In the genomic region with DNA sequence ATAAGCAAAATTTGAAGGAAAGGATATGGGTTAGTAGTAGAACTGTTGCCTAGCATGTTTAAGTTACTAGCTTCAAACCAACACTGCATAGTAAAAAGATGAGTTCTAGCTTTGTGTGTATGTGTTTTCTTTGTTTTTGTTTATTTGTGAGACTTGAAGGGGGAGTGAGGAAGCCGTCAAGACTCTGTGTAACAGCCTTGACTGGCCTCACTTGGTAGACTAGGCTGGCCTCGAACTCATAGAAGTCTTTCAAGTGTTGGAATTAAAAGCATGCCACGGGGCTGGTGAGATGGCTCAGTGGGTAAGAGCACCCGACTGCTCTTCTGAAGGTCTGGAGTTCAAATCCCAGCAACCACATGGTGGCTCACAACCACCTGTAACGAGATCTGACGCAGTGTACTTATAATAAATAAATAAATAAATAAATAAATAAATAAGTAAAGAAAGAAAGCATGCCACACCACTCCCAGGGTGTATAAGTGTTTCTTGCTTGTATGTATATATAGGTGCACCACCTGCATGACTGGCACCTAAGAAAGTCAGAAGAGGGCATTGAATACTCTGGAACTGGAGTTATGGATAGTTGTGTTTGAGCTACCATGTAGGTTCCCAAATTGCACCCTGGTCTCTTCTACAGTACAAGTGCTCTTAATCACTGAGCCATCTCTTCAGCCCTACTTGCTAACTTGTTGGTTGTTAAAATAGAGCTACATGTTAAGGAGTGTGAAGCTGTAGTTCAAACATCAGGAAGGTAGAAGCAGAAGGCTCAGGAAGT, we compare ENCODE assay signal across 8 mouse cellular contexts. TPM values are rescaled to one million over a fixed set of nuclear protein-coding genes. Genes with fewer than 3 reads are reported as not detected.
DNase-seq lines count a peak whose midpoint lies in the region; ATAC-seq and TF ChIP-seq lines count a peak whose summit lies in the region.

No protein-coding gene starts in this region.

- DNase-seq in gastrocnemius, adult 2 months = no peak
- no peak for DNase-seq in gastrocnemius, adult 8-10 months (ENCODE audit: low spot score in 2 of 2)
- peak; percentile 40 for DNase-seq in thymus, postnatal 0 days (ENCODE audit: low spot score)
- DNase-seq in thymus, postnatal 4 days = no peak
- DNase-seq in liver, embryonic 13.5 days = no peak
- DNase-seq in urinary bladder, postnatal 4 days (ENCODE audit: low spot score in 2 of 2) = no peak
- DNase-seq in layer of hippocampus, adult 18-20 months (ENCODE audit: low spot score in 2 of 2) = no peak
- no peak for DNase-seq in frontal cortex, adult 2 months (ENCODE audit: extremely low spot score in 1 of 2, low spot score in 1 of 2)

- H3K27me3 ChIP-seq in liver, embryonic 13.5 days = no peaks in the 10 kb centered on the region

- H3K4me3 ChIP-seq in gastrocnemius, adult 2 months = no peak overlapping the region
- no peak overlapping the region for H3K4me3 ChIP-seq in liver, embryonic 13.5 days (replicated peaks)

- no peak for ATAC-seq in liver, embryonic 13.5 days (ENCODE audit: low read depth)

- peaks cover 52% of the 10 kb centered on the region for H3K4me1 ChIP-seq in liver, embryonic 13.5 days (replicated peaks)

- intact Hi-C loops in gastrocnemius, adult 2 months (cut with DNase I) = loop anchor here (5.0 to 10.0 kb wide), 2 partner anchors 169 to 621 kb away; partner anchors contain the start of genes Mtmr4 and Srsf1

- WGBS in liver, embryonic 13.5 days (ENCODE audit: insufficient replicate concordance) = 39% methylated on average over 6 of the region's 6 CpGs

- peak overlapping the region; percentile 97 for H3K27ac ChIP-seq in gastrocnemius, adult 2 months
- H3K27ac ChIP-seq in liver, embryonic 13.5 days = peak overlapping the region; percentile 74

- no peaks in the 10 kb centered on the region for H3K36me3 ChIP-seq in liver, embryonic 13.5 days

- H3K4me2 ChIP-seq in liver, embryonic 13.5 days = no peak overlapping the region

- no peaks in the 10 kb centered on the region for H3K9me3 ChIP-seq in liver, embryonic 13.5 days (replicated peaks)

- H3K9ac ChIP-seq in liver, embryonic 13.5 days = peak overlapping the region; percentile 41

- no peak for TF ChIP-seq CTCF in gastrocnemius, adult 2 months (IDR thresholded peaks at IDR 0.05)

RNA-seq across cellular contexts. Expression of gene Tex14, which starts 18.9 kb away (rescaled TPM):
- not detected for total RNA-seq in gastrocnemius, adult 2 months (2021)
- not detected for total RNA-seq in gastrocnemius, adult 8-10 months (2022)
- polyA plus RNA-seq in thymus, postnatal 0 days (2015; fragmentation: Nextera tagmentation; extraction: Ambion mirVana) = 0.53 and 0.62 TPM in 2 replicates
- 0.10 and 0.15 TPM in 2 replicates for polyA plus RNA-seq in liver, embryonic 13.5 days (2015; fragmentation: Nextera tagmentation; extraction: Ambion mirVana)
- under 1 TPM; 0.15 to 0.23 TPM for total RNA-seq in layer of hippocampus, adult 18-20 months (2021)
- polyA plus RNA-seq in frontal cortex, adult 2 months (2012; rRNA removed) = 0.15 and 0.34 TPM in 2 replicates

RNA-seq across cellular contexts. Expression of gene Rad51c, which starts 19.0 kb away (rescaled TPM):
- total RNA-seq in gastrocnemius, adult 2 months (2021) = under 1 TPM; 0.26 to 0.45 TPM
- under 1 TPM; 0.11 to 0.31 (median 0.24) TPM for total RNA-seq in gastrocnemius, adult 8-10 months (2022)
- 6.8 and 6.9 TPM in 2 replicates for polyA plus RNA-seq in thymus, postnatal 0 days (2015; fragmentation: Nextera tagmentation; extraction: Ambion mirVana)
- 5.0 and 5.6 TPM in 2 replicates for polyA plus RNA-seq in liver, embryonic 13.5 days (2015; fragmentation: Nextera tagmentation; extraction: Ambion mirVana)
- 1 to 10 TPM; 4.5 to 4.6 TPM for total RNA-seq in layer of hippocampus, adult 18-20 months (2021)
- 3.5 and 3.7 TPM in 2 replicates for polyA plus RNA-seq in frontal cortex, adult 2 months (2012; rRNA removed)
